Mouse (Mus musculus): Measurements from ENCODE around the gene Cdh1. TPM values are rescaled to one million over a fixed set of nuclear protein-coding genes. Genes with fewer than 3 reads are reported as not detected.
"Not testable (repeated sequence)": the region's sequence is repeated elsewhere in the genome, so short reads cannot be mapped to it uniquely, and the experiment has no call there.

Gene Cdh1
- total RNA-seq, 2 experiments from 2014 or later = 0.37 to 0.54 TPM

GRCm38 (mm10) chr8:106576849-106577555, 26.1 kb upstream of the Cdh1 start:
- no peak for TF ChIP-seq CTCF (conservative IDR thresholded peaks at IDR 0.05)
- DNase-seq (ENCODE audit: low spot score in 2 of 2) = no peak
- Histone ChIP-seq H3K4me3 (no peak overlapping the region), H3K27ac (no peak overlapping the region)

- TF ChIP-seq CTCF (conservative IDR thresholded peaks at IDR 0.05) = no peak
Measured at GRCm38 (mm10) chr8:106579510-106579909, 23.6 kb upstream of the Cdh1 start.

GRCm38 (mm10) chr8:106581344-106582088, 21.6 kb upstream of the Cdh1 start:
- TF ChIP-seq CTCF (conservative IDR thresholded peaks at IDR 0.05) = no peak
- no peak for DNase-seq (ENCODE audit: low spot score in 2 of 2)
- no peak overlapping the region for H3K4me3 ChIP-seq
- no peak overlapping the region for H3K27ac ChIP-seq

More at GRCm38 (mm10) chr8:106579510-106579909, 23.6 kb upstream of the Cdh1 start:
- H3K27ac ChIP-seq = no peak overlapping the region
- no peak for DNase-seq (ENCODE audit: low spot score in 2 of 2)
- no peak overlapping the region for H3K4me3 ChIP-seq

- Histone ChIP-seq H3K27ac (no peak overlapping the region), H3K4me3 (no peak overlapping the region)
- TF ChIP-seq CTCF (conservative IDR thresholded peaks at IDR 0.05) = no peak
- DNase-seq (ENCODE audit: low spot score in 2 of 2) = no peak
Measured at GRCm38 (mm10) chr8:106584942-106585670, 18.0 kb upstream of the Cdh1 start.

GRCm38 (mm10) chr8:106585671-106586037, 17.5 kb upstream of the Cdh1 start:
- DNase-seq (ENCODE audit: low spot score in 2 of 2) = no peak
- TF ChIP-seq CTCF (conservative IDR thresholded peaks at IDR 0.05) = no peak
- no peak overlapping the region for H3K4me3 ChIP-seq
- H3K27ac ChIP-seq = no peak overlapping the region

GRCm38 (mm10) chr8:106586896-106587295, 16.3 kb upstream of the Cdh1 start:
- H3K27ac ChIP-seq = no peak overlapping the region
- DNase-seq (ENCODE audit: low spot score in 2 of 2) = no peak
- H3K4me3 ChIP-seq = no peak overlapping the region
- no peak for TF ChIP-seq CTCF (conservative IDR thresholded peaks at IDR 0.05)

- no peak overlapping the region for H3K4me3 ChIP-seq
- no peak for DNase-seq (ENCODE audit: low spot score in 2 of 2)
- H3K27ac ChIP-seq = no peak overlapping the region
- no peak for TF ChIP-seq CTCF (conservative IDR thresholded peaks at IDR 0.05)
Measured at GRCm38 (mm10) chr8:106588443-106589431, 14.4 kb upstream of the Cdh1 start.

- Histone ChIP-seq H3K4me3 (no peak overlapping the region), H3K27ac (no peak overlapping the region)
- TF ChIP-seq CTCF (conservative IDR thresholded peaks at IDR 0.05) = no peak
- no peak for DNase-seq (ENCODE audit: low spot score in 2 of 2)
Measured at GRCm38 (mm10) chr8:106592458-106592857, 10.7 kb upstream of the Cdh1 start.

GRCm38 (mm10) chr8:106595623-106596022, 7.5 kb upstream of the Cdh1 start:
- H3K4me3 ChIP-seq; H3K27ac ChIP-seq; DNase-seq (ENCODE audit: low spot score in 2 of 2): not testable (repeated sequence)

GRCm38 (mm10) chr8:106597067-106597466, 6.1 kb upstream of the Cdh1 start:
- DNase-seq (ENCODE audit: low spot score in 2 of 2) = no peak
- Histone ChIP-seq H3K27ac (no peak overlapping the region), H3K4me3 (no peak overlapping the region)
- TF ChIP-seq CTCF (conservative IDR thresholded peaks at IDR 0.05) = no peak

- no peak for DNase-seq (ENCODE audit: low spot score in 2 of 2)
Measured at GRCm38 (mm10) chr8:106599265-106599979, 3.7 kb upstream of the Cdh1 start.

GRCm38 (mm10) chr8:106603933-106604332, 782 bp downstream of the Cdh1 start:
- TF ChIP-seq CTCF (conservative IDR thresholded peaks at IDR 0.05) = no peak
- DNase-seq (ENCODE audit: low spot score in 2 of 2) = no peak

More at GRCm38 (mm10) chr8:106599265-106599979, 3.7 kb upstream of the Cdh1 start:
- no peak for TF ChIP-seq CTCF (conservative IDR thresholded peaks at IDR 0.05)
- Histone ChIP-seq H3K27ac (no peak overlapping the region), H3K4me3 (no peak overlapping the region)

More at GRCm38 (mm10) chr8:106603933-106604332, 782 bp downstream of the Cdh1 start:
- Histone ChIP-seq H3K4me3 (peak overlapping the region; percentile 54), H3K27ac (no peak overlapping the region)

All from layer of hippocampus, adult 2 months (tissue).